Mouse (Mus musculus) spleen, embryonic (tissue): ENCODE measurements around the gene Ola1.

ENCODE experiments used
- CTCF ChIA-PET: fragments of 350-600 bp; sonication (Branson Sonifier 250); formaldehyde crosslinking; loops from one replicate; lab custom pipeline; 2022; lab: Charles Lee

The Ola1 gene

GRCm38 (mm10) chr2:73218913-73219312, at the start of gene Ola1:
TSS of gene Ola1 (minus strand) at chr2:73218924.
- CTCF ChIA-PET, result interaction anchor here (0.6 kb wide), 1 partner anchor 638 kb away, joined by 3 read pairs; no protein-coding TSS in a partner anchor

GRCm38 (mm10) chr2:73268281-73268680, 49.6 kb upstream of the Ola1 start:
- CTCF ChIA-PET, result interaction anchor here (1.0 kb wide), 1 partner anchor 10 kb away, joined by 3 read pairs; no protein-coding TSS in a partner anchor

- CTCF ChIA-PET, result interaction anchor here (0.7 to 1.0 kb wide), 2 partner anchors 11 to 335 kb away, joined by 3 read pairs; no protein-coding TSS in a partner anchor
Observed at GRCm38 (mm10) chr2:73267818-73268217, 49.1 kb upstream of the Ola1 start.

DNA sequence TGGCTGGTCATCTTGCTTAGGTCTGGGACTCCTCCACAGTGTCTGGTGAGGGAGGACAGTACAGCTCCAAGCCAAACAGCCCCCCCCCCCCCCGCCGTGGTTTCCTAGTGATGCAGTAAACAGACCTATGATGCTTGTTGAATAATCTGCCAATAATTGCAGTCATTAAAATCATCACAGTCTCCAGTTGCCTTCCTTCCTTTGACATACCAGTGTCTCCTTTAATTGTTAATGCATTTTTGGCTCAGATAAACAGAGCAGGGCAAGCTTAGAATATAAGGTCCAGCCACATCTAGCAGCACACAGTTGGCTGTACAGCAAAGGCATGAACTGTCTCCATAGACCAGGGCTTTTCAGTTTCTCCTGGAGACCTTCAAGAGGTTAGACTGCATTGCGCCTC, 48.5 kb upstream of the Ola1 start:
- CTCF ChIA-PET, result interaction anchor here (0.7 kb wide), 2 partner anchors 186 to 335 kb away, joined by 3 to 11 read pairs; no protein-coding TSS in a partner anchor

GRCm38 (mm10) chr2:73266623-73267022, 47.9 kb upstream of the Ola1 start:
- CTCF ChIA-PET, result interaction anchor here (0.6 to 0.7 kb wide), 3 partner anchors 79 to 589 kb away, joined by 3 to 11 read pairs (median 3); no protein-coding TSS in a partner anchor

DNA sequence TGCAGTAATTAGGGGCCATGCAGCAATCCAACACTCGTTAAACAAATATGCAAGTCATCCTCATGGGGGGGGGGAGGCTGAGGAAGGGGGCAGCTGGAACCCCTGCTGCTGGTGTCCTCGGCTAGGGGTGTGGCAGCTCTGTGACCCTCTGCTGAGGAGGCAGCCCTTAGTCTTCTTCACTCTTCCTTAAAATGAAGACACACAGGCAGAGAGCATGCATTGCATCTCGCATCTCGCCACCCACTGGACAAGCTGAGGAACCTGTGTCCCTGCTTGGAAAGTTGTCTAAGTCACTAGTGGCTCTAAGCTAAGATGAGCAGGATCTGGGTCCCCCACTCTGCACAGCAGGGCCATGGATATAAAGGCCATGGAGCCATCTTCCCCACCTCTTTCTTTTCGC, 47.3 kb upstream of the Ola1 start:
- CTCF ChIA-PET, result interaction anchor here (0.7 kb wide), 1 partner anchor 590 kb away, joined by 3 read pairs; no protein-coding TSS in a partner anchor

GRCm38 (mm10) chr2:73264611-73265195, 46.0 kb upstream of the Ola1 start:
- CTCF ChIA-PET, result no interaction called here

DNA sequence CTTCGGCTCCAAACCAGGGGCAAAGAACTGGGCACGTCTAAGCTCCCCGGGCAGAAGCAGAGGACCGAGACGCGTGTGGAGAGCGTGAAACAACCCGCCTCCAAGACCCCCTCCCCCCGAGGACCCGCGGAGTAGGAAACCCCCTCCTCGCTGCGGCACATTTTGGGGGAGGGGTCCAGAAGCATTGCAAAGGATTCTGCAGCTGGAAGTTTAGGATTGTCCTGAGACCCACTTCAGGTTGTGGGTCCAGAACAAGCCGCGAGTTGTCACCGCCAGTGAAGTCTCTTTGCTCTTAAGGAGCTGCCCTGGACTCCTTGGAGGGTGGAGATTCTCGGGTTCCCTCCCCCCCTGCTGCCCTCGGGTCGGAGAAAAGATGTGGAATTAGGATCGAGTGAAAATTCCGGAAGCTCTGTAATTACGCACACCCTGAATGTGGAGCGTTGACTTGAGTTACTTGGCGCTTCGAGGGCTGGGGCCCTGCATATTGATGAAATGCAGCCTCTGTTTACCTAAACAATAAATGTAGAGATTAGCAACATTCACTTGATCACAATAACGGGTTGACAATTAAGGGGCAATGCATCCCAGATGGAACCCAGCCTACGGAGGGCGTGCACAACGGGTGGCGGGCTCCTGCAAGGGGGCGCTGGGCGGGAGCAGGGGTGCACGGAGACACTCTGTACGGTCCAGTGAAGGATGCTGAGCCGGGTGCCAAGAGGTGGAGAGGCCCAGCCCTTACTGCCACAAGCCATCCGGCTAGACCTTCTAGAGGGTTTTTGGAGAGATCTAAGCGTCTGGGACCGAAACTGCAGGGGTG, 45.3 kb upstream of the Ola1 start:
- CTCF ChIA-PET, result no interaction called here

GRCm38 (mm10) chr2:73263172-73263765, 44.5 kb upstream of the Ola1 start:
- CTCF ChIA-PET, result no interaction called here

DNA sequence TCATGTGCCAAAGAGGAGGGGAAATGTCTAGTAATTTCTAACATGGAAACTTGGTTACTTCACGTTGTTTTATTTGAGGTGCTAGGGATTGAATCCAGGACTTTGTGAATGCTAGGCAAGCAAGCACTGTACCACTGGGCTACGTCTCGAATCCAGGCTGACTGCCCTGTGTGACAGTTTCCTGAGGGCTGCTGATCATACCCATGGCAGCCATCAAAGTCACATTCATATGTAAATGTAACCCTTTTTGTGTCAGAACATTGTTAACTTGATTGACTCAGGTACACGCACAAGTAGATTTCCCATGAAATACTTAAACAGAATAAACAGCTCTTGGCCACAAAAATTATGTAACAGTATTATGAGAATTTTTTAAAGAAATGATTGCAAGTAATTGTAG, 30.0 kb upstream of the Ola1 start:
- CTCF ChIA-PET, result no interaction called here

DNA sequence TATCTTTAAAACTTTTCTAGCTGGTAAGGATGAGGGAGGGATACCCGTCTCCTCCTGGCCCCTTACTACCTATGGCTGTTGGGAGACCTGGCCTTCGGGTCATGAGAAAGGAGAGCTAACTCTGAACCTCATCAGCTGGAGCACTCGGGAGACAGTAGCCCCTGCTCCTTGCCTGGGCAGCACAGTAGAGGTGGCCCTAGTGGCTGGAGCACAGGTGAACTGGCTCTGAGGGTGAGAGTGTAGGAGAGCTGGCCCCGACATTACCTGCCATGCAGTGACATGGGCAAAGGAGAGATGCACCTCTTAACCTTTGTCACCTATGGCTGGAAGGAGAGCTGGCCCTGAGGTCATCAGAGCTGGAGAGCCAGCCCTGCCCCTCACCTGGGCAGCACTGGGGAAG, 22.6 kb upstream of the Ola1 start:
- CTCF ChIA-PET, result no interaction called here

GRCm38 (mm10) chr2:73231081-73231480, 12.4 kb upstream of the Ola1 start:
- CTCF ChIA-PET, result no interaction called here

DNA sequence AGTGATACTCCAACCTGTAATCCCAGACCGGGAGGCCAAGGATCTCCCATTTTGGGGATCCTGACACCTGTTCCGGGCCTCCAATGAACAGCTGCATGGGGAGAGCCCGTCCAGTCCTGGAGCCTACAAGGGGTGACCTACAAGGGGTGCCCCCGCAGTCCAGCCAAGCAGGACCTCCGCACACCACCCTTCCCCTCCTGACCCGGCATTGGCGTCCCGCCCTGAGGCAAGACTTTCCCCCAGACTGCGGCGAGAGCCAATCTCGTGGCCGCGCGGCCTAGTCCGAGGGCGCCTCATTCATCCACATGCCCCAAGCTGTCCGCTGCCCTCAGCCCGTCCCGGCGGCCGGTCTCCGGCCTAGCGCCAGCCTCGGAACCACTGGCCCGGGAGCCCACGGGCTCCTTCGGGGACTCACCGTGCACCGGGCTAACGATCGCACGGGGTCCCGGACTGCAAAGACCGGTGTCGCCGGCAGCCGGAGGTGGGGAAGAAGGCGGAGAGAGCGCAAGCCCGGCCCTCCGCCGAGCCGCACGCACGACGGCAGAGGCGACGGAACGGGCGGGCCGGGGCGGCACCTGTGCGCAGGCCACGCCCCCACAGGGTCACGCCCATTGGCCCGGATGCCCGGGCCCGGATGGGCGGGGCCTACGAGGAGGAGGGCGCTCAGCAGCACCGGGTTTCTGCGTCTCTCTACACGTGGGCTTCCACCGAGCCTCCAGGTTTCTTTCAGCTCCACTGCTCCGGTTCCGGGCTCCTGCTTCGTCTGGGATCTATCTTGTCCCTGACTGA, 4.7 kb downstream of the Ola1 start:
- CTCF ChIA-PET, result no interaction called here

DNA sequence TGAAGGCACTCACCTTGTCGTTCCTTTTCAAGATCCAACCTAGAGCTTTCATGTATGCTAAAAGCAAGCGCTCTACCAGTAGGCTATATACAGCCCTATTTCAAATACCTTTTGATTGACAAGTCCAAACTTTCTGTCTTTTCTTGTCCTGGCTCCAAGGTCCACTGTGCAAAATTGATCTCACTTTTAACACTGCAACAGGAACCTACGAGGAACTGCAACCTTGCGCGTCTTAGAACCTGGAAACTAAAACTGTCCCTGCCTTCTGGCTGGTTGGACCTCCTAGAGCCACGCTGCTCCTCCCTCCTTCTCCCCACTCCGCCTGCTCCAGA, 5.2 kb downstream of the Ola1 start:
- CTCF ChIA-PET, result no interaction called here

GRCm38 (mm10) chr2:73204328-73204727, 14.4 kb downstream of the Ola1 start:
- CTCF ChIA-PET, result no interaction called here

DNA sequence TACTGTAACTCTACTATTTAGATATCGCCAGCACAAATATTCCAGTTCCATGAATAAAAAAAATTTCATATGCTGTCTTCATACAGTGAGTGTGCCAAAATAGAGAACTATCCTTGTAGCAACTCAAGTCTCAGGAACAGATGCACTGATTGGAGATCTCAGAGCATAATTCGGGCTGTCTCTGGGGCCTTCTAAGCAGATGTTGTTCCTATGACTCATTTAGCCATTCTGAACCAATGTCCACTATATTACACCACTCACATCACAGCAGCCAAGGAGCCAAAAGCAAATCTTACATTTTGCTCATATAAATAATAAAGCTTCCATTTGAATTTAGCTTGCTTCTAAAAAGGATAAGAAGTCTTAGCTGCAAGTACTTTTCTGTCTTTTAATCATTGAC, 30.2 kb downstream of the Ola1 start:
- CTCF ChIA-PET, result no interaction called here

DNA sequence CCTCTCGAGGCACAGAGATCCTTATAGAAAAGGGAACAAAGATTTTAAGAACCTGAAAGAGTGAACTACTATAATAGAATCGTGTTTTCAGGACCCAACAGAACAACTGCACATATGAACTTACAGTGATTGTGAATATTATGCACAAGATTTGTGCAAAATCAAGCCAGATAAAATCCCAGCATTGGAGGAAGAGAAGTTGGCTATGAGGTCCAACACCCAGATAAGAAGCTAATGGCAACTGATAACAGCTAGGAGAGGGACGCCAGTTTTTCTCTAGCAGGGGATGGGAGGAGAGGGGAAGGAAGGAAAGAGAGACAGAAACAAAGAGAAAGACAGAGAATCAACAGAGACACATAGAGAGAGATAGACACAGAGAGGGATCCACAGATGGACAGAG, 33.5 kb downstream of the Ola1 start:
- CTCF ChIA-PET, result no interaction called here

DNA sequence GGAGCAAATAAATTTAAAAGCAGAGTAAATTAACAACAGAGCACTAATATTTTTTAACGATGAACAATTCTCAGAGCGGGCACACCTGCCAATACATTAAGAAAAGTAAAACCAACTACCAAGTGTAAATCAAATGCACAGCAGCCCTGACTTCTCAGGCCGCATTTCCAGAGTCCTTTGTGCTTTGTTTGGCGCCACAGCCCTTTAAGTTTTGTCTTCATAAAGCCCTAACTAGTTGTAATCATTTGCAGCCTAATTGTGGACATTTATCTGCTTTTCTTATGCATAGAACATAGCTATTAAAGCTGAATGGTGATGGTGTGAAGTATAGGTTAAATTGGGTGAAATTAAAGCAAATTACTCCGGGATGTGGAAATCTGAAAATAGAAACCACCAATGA, 49.2 kb downstream of the Ola1 start:
- CTCF ChIA-PET, result no interaction called here

GRCm38 (mm10) chr2:73167126-73167525, 51.6 kb downstream of the Ola1 start:
- CTCF ChIA-PET, result interaction anchor here (0.7 to 1.5 kb wide), 2 partner anchors 63 to 112 kb away, joined by 3 to 7 read pairs; no protein-coding TSS in a partner anchor

DNA sequence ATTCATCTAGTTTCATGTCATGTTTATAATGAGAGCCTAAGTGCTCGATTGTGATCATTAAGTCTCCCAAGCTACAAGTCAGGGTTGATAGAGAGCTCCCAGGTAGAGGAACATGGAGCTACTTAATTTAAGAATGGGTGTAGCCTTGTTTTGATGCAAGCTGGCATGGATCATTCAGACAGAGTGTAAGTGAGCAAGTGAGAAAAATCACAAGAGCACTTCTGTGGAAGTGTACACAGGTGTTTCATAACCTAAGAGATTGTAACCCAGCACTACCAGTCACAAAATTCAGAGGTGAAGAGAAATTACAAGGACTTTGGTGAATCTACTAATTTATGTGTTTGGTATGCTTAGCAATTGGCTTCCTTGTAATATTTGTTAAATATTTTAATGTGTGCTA, 54.1 kb downstream of the Ola1 start:
- CTCF ChIA-PET, result no interaction called here

GRCm38 (mm10) chr2:73160772-73161171, 58.0 kb downstream of the Ola1 start:
- CTCF ChIA-PET, result no interaction called here

DNA sequence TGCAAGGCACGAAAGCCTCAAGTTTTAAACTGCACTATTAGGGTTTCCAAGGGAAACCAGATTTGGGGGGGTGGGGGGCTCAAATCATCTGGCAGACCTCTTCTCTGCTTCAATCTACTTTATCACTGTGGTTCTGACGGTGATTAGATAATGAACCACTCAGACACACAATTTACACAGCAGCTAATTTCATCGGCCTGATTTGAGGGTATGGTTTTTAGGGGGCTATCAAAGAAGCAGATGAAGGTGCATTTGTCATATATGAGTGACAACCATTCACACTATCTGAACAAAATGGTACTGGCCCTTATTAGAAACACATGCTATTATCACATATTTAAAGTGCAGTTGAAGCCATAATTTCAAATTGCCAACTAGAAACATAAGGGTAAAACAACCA, 61.5 kb downstream of the Ola1 start:
- CTCF ChIA-PET, result no interaction called here
